Mouse (Mus musculus): ENCODE measurements around the gene Dcbld1. TPM values are rescaled to one million over a fixed set of nuclear protein-coding genes. Genes with fewer than 3 reads are reported as not detected.

Dcbld1 gene
- 10.3 and 13.3 TPM in 2 replicates for polyA plus RNA-seq (2012; rRNA removed)

- DNase-seq (ENCODE audit: low read depth) = peak; percentile 85
- no peak for TF ChIP-seq CTCF (IDR thresholded peaks at IDR 0.05; ENCODE audit: borderline replicate concordance, extremely low read depth, insufficient read depth, insufficient read length)
- TF ChIP-seq POLR2A (IDR thresholded peaks at IDR 0.05; ENCODE audit: borderline replicate concordance, extremely low read depth, insufficient read depth, insufficient read length, poor library complexity, severe bottlenecking) = peak; percentile 92
These were observed at the start of gene Dcbld1 for GRCm38 (mm10) chr10:52233301-52233968. TSS of gene Dcbld1 (plus strand) at chr10:52233619.

DNA sequence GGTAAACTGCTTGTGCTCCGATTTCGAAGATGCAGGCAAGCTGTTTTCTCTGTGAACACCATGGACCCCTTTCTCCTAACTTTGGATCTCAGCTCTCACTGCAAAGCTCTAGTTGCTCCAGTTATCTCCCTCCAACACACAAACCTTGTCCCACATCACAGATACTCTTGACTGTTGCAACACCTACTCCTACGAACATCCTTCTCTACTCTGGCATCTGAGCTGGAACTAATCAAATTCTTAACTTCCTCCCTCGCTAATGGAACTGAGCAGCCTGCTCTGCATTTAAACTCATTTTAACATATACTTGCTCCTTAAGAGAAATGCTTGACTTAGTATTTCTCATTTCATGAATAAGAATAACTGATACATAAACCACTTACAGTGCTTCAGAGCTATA is 47.5 kb upstream of the Dcbld1 start:
- no peak for DNase-seq (ENCODE audit: low read depth)
- TF ChIP-seq CTCF (IDR thresholded peaks at IDR 0.05; ENCODE audit: borderline replicate concordance, extremely low read depth, insufficient read depth, insufficient read length) (no peak), POLR2A (IDR thresholded peaks at IDR 0.05; ENCODE audit: borderline replicate concordance, extremely low read depth, insufficient read depth, insufficient read length, poor library complexity, severe bottlenecking) (no peak)

DNA sequence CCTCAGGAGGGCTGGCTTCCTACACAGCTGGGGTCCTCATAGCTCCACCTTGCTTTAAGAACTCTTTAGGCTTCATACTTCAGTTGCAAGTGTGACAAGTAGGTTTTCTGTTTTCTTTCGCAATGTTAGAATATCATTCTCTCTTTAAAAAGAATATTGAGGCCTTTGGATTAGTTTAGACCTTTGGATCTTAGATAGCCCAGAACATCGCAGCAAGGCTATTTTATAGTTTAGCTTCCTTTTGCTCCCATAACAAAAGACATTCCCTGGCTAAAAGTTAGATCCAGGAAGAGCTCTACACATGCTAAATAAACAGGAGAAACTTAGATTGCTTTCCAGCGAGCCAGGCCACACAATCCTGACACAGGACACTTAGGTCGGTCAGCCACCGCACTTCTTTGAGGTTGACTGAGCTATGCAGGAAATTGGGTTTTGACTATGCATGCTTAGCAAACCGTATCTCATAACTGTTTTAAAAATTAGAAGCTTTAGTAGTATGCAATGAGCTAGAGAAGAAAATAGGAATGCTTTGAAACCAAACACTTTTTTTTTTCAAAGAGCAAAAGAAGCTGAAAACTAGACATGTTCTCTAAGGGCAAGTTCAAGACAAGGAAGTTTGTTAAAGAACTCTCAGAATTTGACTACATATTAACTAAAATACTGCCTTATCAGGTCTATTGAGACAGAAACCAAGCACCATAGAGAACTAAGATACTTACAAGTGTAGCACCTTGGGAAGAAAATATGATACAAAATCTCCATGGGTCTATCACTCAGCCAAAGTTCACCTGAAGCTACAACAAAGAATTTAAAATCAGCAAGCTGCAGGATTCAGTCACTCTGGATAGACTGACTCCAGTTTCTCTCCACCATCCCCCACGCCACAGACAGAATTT is 38.2 kb upstream of the Dcbld1 start, which contains the start of gene Ros1:
Gene Ros1, minus strand, starts transcription at position 288 of the 896 bp plus-strand sequence.
- no peak for DNase-seq (ENCODE audit: low read depth)
- TF ChIP-seq POLR2A (IDR thresholded peaks at IDR 0.05; ENCODE audit: borderline replicate concordance, extremely low read depth, insufficient read depth, insufficient read length, poor library complexity, severe bottlenecking) (no peak), CTCF (IDR thresholded peaks at IDR 0.05; ENCODE audit: borderline replicate concordance, extremely low read depth, insufficient read depth, insufficient read length) (no peak)

- DNase-seq (ENCODE audit: low read depth) = no peak
- TF ChIP-seq CTCF (IDR thresholded peaks at IDR 0.05; ENCODE audit: borderline replicate concordance, extremely low read depth, insufficient read depth, insufficient read length) (no peak), POLR2A (IDR thresholded peaks at IDR 0.05; ENCODE audit: borderline replicate concordance, extremely low read depth, insufficient read depth, insufficient read length, poor library complexity, severe bottlenecking) (no peak)
These were observed 29.4 kb upstream of the Dcbld1 start for GRCm38 (mm10) chr10:52204006-52204405.

- TF ChIP-seq CTCF (IDR thresholded peaks at IDR 0.05; ENCODE audit: borderline replicate concordance, extremely low read depth, insufficient read depth, insufficient read length) (no peak), POLR2A (IDR thresholded peaks at IDR 0.05; ENCODE audit: borderline replicate concordance, extremely low read depth, insufficient read depth, insufficient read length, poor library complexity, severe bottlenecking) (no peak)
- no peak for DNase-seq (ENCODE audit: low read depth)
These were observed 18.1 kb upstream of the Dcbld1 start for GRCm38 (mm10) chr10:52215267-52215818.

GRCm38 (mm10) chr10:52216797-52217563 is 16.4 kb upstream of the Dcbld1 start:
- TF ChIP-seq CTCF (IDR thresholded peaks at IDR 0.05; ENCODE audit: borderline replicate concordance, extremely low read depth, insufficient read depth, insufficient read length) (peak; percentile 89), POLR2A (IDR thresholded peaks at IDR 0.05; ENCODE audit: borderline replicate concordance, extremely low read depth, insufficient read depth, insufficient read length, poor library complexity, severe bottlenecking) (no peak)
- DNase-seq (ENCODE audit: low read depth) = peak; percentile 83

DNA sequence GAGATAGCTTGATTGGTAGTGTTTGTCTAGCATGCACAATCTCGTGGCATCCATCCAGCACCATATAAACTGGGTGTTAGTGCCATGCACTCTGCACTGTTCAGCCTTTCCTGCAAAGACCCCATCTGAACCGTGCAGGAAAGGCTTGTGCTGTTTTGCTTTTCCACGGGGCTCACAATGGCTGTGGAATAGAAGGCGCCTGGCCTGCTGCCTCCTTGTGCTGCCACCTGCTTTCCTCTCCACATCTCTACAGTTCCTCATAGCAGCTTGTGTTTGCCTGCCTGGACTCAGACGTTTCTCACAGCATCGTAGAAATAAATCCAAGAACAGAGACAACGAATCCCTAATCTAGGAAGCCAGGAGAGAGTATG is 15.9 kb upstream of the Dcbld1 start:
- peak; percentile 54 for DNase-seq (ENCODE audit: low read depth)
- TF ChIP-seq CTCF (IDR thresholded peaks at IDR 0.05; ENCODE audit: borderline replicate concordance, extremely low read depth, insufficient read depth, insufficient read length) (no peak), POLR2A (IDR thresholded peaks at IDR 0.05; ENCODE audit: borderline replicate concordance, extremely low read depth, insufficient read depth, insufficient read length, poor library complexity, severe bottlenecking) (no peak)

GRCm38 (mm10) chr10:52219600-52219999 is 13.8 kb upstream of the Dcbld1 start:
- no peak for TF ChIP-seq CTCF (IDR thresholded peaks at IDR 0.05; ENCODE audit: borderline replicate concordance, extremely low read depth, insufficient read depth, insufficient read length)
- no peak for TF ChIP-seq POLR2A (IDR thresholded peaks at IDR 0.05; ENCODE audit: borderline replicate concordance, extremely low read depth, insufficient read depth, insufficient read length, poor library complexity, severe bottlenecking)
- no peak for DNase-seq (ENCODE audit: low read depth)

DNA sequence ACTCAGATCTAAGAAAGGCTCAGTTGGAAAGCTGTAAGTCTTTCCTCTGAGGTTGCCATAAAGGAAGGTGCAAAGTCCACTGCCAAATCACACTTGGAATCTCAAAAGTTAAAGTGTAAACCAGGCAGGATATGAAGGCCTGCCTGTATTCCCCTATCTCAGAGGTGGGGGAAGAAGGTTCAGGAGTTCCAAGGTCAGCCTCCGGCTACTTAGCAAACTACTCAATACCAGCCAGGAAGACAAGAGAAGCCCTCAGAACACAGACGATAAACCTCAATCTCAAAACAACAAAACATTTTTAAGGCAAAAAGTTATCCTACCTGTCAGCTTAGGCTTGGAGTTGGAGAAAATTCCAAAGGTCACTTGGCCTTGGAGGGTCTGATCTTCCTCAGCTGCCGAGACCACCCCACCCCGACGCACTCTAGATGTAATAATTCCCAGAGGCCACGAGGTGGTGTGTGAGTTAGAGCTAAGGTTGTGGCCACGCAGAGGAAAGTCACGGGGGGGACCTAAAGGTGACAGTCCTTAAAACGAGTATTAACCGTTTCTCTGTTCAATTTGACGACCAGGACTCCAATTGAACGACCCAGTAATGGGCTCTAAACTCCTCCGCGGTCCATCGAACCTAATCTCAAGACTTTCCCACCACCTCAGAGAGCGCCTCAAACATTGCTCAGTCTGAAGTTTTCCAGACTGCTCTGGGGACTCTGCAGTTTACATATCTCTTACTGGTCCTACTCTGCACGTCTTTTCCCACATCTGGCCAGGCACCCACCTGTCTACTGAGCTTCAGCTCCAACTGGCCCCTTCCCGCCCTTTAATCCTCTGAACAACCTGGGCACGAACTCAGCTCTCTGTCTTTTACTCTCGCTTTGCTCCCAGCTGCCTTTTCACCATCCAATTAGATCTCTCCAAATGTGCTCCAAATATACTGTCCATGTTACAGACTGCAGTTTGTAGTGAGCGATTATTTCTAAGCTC is 933 bp upstream of the Dcbld1 start:
- no peak for TF ChIP-seq POLR2A (IDR thresholded peaks at IDR 0.05; ENCODE audit: borderline replicate concordance, extremely low read depth, insufficient read depth, insufficient read length, poor library complexity, severe bottlenecking)
- TF ChIP-seq CTCF (IDR thresholded peaks at IDR 0.05; ENCODE audit: borderline replicate concordance, extremely low read depth, insufficient read depth, insufficient read length) = peak; percentile 50; the same call in 1 of the 2 replicates
- peak; percentile 52 for DNase-seq (ENCODE audit: low read depth)

Measured in brain, embryonic 14.5 days (tissue).